Mouse (Mus musculus): Measurements from ENCODE around the gene Pam. TPM values are rescaled to one million over a fixed set of nuclear protein-coding genes. Genes with fewer than 3 reads are reported as not detected.

Pam gene
- polyA plus RNA-seq, 1 experiment from 2014 or later = 21.8 TPM

- Histone ChIP-seq H3K4me3 (no peak overlapping the region), H3K4me2 (replicated peaks) (no peak overlapping the region), H3K9me3 (no peaks in the 10 kb centered on the region), H3K36me3 (no peaks in the 10 kb centered on the region), H3K27me3 (replicated peaks) (no peaks in the 10 kb centered on the region), H3K4me1 (peaks cover 9% of the 10 kb centered on the region), H3K9ac (no peak overlapping the region), H3K27ac (no peak overlapping the region)
- 67% methylated on average over 2 of the region's 2 CpGs for WGBS
- ATAC-seq (ENCODE audit: low FRiP score, low read depth) = no peak
Observed at GRCm38 (mm10) chr1:98053447-98053846, 42.0 kb downstream of the Pam start.

GRCm38 (mm10) chr1:98052775-98053174 is 42.7 kb downstream of the Pam start:
- WGBS = 92% methylated on average over 4 of the region's 4 CpGs
- Histone ChIP-seq H3K4me3 (no peak overlapping the region), H3K36me3 (no peaks in the 10 kb centered on the region), H3K9me3 (no peaks in the 10 kb centered on the region), H3K4me2 (replicated peaks) (no peak overlapping the region), H3K4me1 (peaks cover 16% of the 10 kb centered on the region), H3K27ac (no peak overlapping the region), H3K9ac (no peak overlapping the region), H3K27me3 (replicated peaks) (no peaks in the 10 kb centered on the region)
- no peak for ATAC-seq (ENCODE audit: low FRiP score, low read depth)

GRCm38 (mm10) chr1:98051039-98051438 is 44.4 kb downstream of the Pam start:
- Histone ChIP-seq H3K27me3 (replicated peaks) (no peaks in the 10 kb centered on the region), H3K9ac (no peak overlapping the region), H3K4me3 (no peak overlapping the region), H3K36me3 (no peaks in the 10 kb centered on the region), H3K4me2 (replicated peaks) (no peak overlapping the region), H3K4me1 (peaks cover 19% of the 10 kb centered on the region), H3K9me3 (no peaks in the 10 kb centered on the region), H3K27ac (no peak overlapping the region)
- ATAC-seq (ENCODE audit: low FRiP score, low read depth) = no peak
- WGBS = 40% methylated on average over 3 of the region's 3 CpGs

GRCm38 (mm10) chr1:98049756-98050155 is 45.7 kb downstream of the Pam start:
- H3K9ac ChIP-seq = no peak overlapping the region
- no peak overlapping the region for H3K27ac ChIP-seq
- no peaks in the 10 kb centered on the region for H3K27me3 ChIP-seq (replicated peaks)
- no peak overlapping the region for H3K4me3 ChIP-seq
- peaks cover 19% of the 10 kb centered on the region for H3K4me1 ChIP-seq
- no peaks in the 10 kb centered on the region for H3K9me3 ChIP-seq
- no peaks in the 10 kb centered on the region for H3K36me3 ChIP-seq
- WGBS = 80% methylated on average over 7 of the region's 7 CpGs
- no peak overlapping the region for H3K4me2 ChIP-seq (replicated peaks)
- no peak for ATAC-seq (ENCODE audit: low FRiP score, low read depth)

GRCm38 (mm10) chr1:98048218-98048801 is 47.1 kb downstream of the Pam start:
- no peaks in the 10 kb centered on the region for H3K27me3 ChIP-seq (replicated peaks)
- peaks cover 15% of the 10 kb centered on the region for H3K4me1 ChIP-seq
- H3K9me3 ChIP-seq = no peaks in the 10 kb centered on the region
- peak; percentile 64 for ATAC-seq (ENCODE audit: low FRiP score, low read depth)
- H3K4me3 ChIP-seq = no peak overlapping the region
- WGBS = 11% methylated on average over 5 of the region's 5 CpGs
- peak overlapping the region; percentile 36 for H3K4me2 ChIP-seq (replicated peaks)
- H3K9ac ChIP-seq = no peak overlapping the region
- H3K27ac ChIP-seq = no peak overlapping the region
- no peaks in the 10 kb centered on the region for H3K36me3 ChIP-seq

GRCm38 (mm10) chr1:98047284-98048217 is 47.9 kb downstream of the Pam start:
- no peak overlapping the region for H3K27ac ChIP-seq
- peak overlapping the region; percentile 36 for H3K4me2 ChIP-seq (replicated peaks)
- no peak overlapping the region for H3K4me3 ChIP-seq
- ATAC-seq (ENCODE audit: low FRiP score, low read depth) = peak; percentile 92
- 19% methylated on average over 10 of the region's 10 CpGs for WGBS
- H3K9ac ChIP-seq = no peak overlapping the region
- peaks cover 15% of the 10 kb centered on the region for H3K4me1 ChIP-seq
- H3K27me3 ChIP-seq (replicated peaks) = no peaks in the 10 kb centered on the region
- no peaks in the 10 kb centered on the region for H3K36me3 ChIP-seq
- no peaks in the 10 kb centered on the region for H3K9me3 ChIP-seq

- no peak for ATAC-seq (ENCODE audit: low FRiP score, low read depth)
Observed at GRCm38 (mm10) chr1:98042425-98042824, 53.0 kb downstream of the Pam start.

GRCm38 (mm10) chr1:98038252-98038651 is 57.2 kb downstream of the Pam start:
- Histone ChIP-seq H3K9ac (no peak overlapping the region), H3K4me3 (no peak overlapping the region), H3K27ac (no peak overlapping the region), H3K27me3 (replicated peaks) (no peaks in the 10 kb centered on the region), H3K4me2 (replicated peaks) (no peak overlapping the region), H3K36me3 (no peaks in the 10 kb centered on the region), H3K9me3 (no peaks in the 10 kb centered on the region), H3K4me1 (peaks cover 4% of the 10 kb centered on the region; the same call in 1 of the 2 replicates)
- no peak for ATAC-seq (ENCODE audit: low FRiP score, low read depth)
- WGBS = 80% methylated on average over 3 of the region's 3 CpGs

More at GRCm38 (mm10) chr1:98042425-98042824, 53.0 kb downstream of the Pam start:
- Histone ChIP-seq H3K9me3 (no peaks in the 10 kb centered on the region), H3K36me3 (no peaks in the 10 kb centered on the region), H3K4me3 (no peak overlapping the region), H3K4me1 (peaks cover 4% of the 10 kb centered on the region; the same call in 1 of the 2 replicates), H3K4me2 (replicated peaks) (no peak overlapping the region), H3K27ac (no peak overlapping the region), H3K9ac (no peak overlapping the region), H3K27me3 (replicated peaks) (no peaks in the 10 kb centered on the region)
- WGBS = 27% methylated on average over 2 of the region's 2 CpGs

- Histone ChIP-seq H3K9me3 (no peaks in the 10 kb centered on the region), H3K4me3 (no peak overlapping the region), H3K4me2 (replicated peaks) (no peak overlapping the region), H3K27ac (no peak overlapping the region), H3K36me3 (no peaks in the 10 kb centered on the region), H3K9ac (no peak overlapping the region), H3K27me3 (replicated peaks) (no peaks in the 10 kb centered on the region), H3K4me1 (no peaks in the 10 kb centered on the region)
- no peak for ATAC-seq (ENCODE audit: low FRiP score, low read depth)
- 87% methylated on average over 2 of the region's 2 CpGs for WGBS
Observed at GRCm38 (mm10) chr1:98035736-98036135, 59.7 kb downstream of the Pam start.

GRCm38 (mm10) chr1:98031802-98032201 is 63.6 kb downstream of the Pam start:
- WGBS = 84% methylated on average over 8 of the region's 8 CpGs

GRCm38 (mm10) chr1:98029025-98029424 is 66.4 kb downstream of the Pam start:
- no peak overlapping the region for H3K4me2 ChIP-seq (replicated peaks)
- no peaks in the 10 kb centered on the region for H3K27me3 ChIP-seq (replicated peaks)
- no peaks in the 10 kb centered on the region for H3K4me1 ChIP-seq
- no peak for ATAC-seq (ENCODE audit: low FRiP score, low read depth)
- H3K4me3 ChIP-seq = no peak overlapping the region
- WGBS = 93% methylated on average over 5 of the region's 5 CpGs
- no peak overlapping the region for H3K9ac ChIP-seq
- no peaks in the 10 kb centered on the region for H3K9me3 ChIP-seq
- H3K27ac ChIP-seq = no peak overlapping the region
- H3K36me3 ChIP-seq = no peaks in the 10 kb centered on the region

More at GRCm38 (mm10) chr1:98031802-98032201, 63.6 kb downstream of the Pam start:
- no peaks in the 10 kb centered on the region for H3K36me3 ChIP-seq
- no peaks in the 10 kb centered on the region for H3K27me3 ChIP-seq (replicated peaks)
- no peaks in the 10 kb centered on the region for H3K9me3 ChIP-seq
- no peak overlapping the region for H3K4me3 ChIP-seq
- H3K4me2 ChIP-seq (replicated peaks) = no peak overlapping the region
- ATAC-seq (ENCODE audit: low FRiP score, low read depth) = no peak
- H3K9ac ChIP-seq = no peak overlapping the region
- no peaks in the 10 kb centered on the region for H3K4me1 ChIP-seq
- no peak overlapping the region for H3K27ac ChIP-seq

- Histone ChIP-seq H3K9ac (no peak overlapping the region), H3K9me3 (no peaks in the 10 kb centered on the region), H3K4me2 (replicated peaks) (no peak overlapping the region), H3K27me3 (replicated peaks) (no peaks in the 10 kb centered on the region), H3K4me1 (no peaks in the 10 kb centered on the region), H3K4me3 (no peak overlapping the region), H3K36me3 (no peaks in the 10 kb centered on the region), H3K27ac (no peak overlapping the region)
- WGBS = 88% methylated on average over 5 of the region's 5 CpGs
- ATAC-seq (ENCODE audit: low FRiP score, low read depth) = no peak
Observed at GRCm38 (mm10) chr1:98028468-98028867, 67.0 kb downstream of the Pam start.
